Mouse (Mus musculus) left cerebral cortex, postnatal 36 days (tissue): Measurements from ENCODE around the gene Thsd4. TPM values are rescaled to one million over a fixed set of nuclear protein-coding genes. Genes with fewer than 3 reads are reported as not detected.
A peak's percentile ranks its signal among the peaks of the same experiment; 100 is the strongest.
"Not testable (repeated sequence)": the region's sequence is repeated elsewhere in the genome, so short reads cannot be mapped to it uniquely, and the experiment has no call there.

Experiments used
- DNase-seq, 2 experiments: peaks; one replicate each; pipeline ENCODE4 v3.0.0; 2021 to 2022; ENCODE audit warnings: low spot score in 2 of 2, mixed read lengths in 1 of 2
- intact Hi-C: fragments of 180-260 bp; cut with DNase I; formaldehyde crosslinking; loops from one replicate; pipeline ENCODE4 v1.15.1; 2025
- total RNA-seq, 2 experiments: library from RNA; stranded (reverse); gene quantifications; 2 replicates each; pipeline ENCODE4 v1.2.3; 2021

Thsd4 gene
- total RNA-seq, 2 experiments from 2014 or later: 4.7 to 4.8 TPM

DNA sequence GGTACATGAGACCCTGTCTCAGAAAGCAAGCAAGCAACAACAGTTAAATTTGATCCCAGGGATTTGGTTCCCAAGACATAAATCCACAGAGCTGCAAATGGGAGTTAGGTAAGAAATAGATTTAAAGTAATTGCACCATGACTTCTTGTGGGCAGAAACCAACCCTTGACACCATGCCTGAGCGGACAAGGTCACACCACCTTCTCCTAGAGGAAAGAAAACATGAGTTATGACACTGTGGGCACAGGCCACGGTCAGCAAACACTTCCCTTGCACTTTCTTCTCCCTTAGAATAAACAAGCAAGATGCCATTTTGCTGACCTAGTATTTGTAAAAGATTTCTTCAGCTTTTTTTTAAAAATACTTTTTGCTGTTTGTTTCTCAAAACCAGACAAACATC lies 334.4 kb downstream of the Thsd4 start:
- intact Hi-C loops: no loop called here
- DNase-seq: no peak

DNA sequence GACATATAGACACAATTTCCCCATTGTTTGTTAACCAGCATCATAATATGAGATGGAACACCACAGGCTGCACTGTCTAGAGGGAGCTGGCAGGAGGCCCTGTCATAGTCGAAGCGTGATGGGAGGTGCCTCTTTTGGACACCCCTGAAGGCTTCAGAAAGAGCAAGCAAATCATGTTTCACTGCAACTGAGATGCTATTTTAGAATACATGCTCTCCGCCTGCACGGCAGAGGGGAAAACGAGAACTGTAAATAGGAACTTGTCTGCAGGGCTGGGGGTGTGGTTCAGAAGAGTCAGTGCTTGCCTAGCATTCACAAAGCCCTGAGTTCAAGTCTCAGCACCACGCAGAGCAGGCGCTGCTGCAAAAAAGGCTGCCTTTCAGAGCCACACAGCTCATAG lies 334.9 kb downstream of the Thsd4 start:
- DNase-seq: peak in 1 of 2 experiments; percentile 6
- intact Hi-C loops: no loop called here

DNA sequence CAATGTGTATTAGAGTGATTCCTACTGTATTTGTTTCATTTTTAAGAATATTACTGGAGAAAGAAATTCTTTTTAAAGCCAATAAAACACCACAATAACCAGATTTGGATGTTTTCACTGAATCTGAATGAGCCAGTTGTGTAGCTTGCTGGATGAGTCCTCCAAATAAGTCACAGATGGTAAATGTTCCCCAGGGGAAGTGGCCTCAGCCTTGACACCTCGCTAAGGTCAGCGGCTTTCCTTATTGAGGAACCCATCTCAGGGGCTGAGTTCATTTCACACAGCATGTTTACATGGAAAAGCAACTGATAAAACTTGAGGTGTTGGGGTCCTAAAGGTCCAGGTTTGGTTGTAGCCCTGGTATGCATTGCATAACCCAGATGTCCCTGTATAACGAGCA lies 337.8 kb downstream of the Thsd4 start:
- intact Hi-C loops: no loop called here

DNA sequence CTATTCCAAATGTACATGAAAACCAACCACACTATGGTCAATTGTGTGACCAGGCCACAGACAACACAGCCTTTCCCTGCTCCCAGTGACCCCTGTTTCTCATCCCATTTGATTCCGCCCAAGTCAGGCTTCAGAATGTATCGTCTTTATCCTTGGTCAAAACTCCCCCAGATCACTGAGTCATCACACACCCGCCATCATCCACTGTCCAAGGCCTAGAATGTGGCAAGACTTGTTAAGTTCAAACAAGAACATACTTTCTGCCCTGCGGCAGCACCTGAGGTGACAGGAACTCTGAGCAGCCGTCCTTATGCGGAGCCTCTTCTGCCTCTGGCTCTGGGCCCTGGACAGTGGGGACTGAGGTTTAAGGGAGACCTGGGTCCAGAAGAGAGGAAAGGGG lies 339.5 kb downstream of the Thsd4 start:
- intact Hi-C loops: no loop called here
- DNase-seq: no peak

More for the DNA sequence above, 337.8 kb downstream of the Thsd4 start:
- DNase-seq: no peak

DNA sequence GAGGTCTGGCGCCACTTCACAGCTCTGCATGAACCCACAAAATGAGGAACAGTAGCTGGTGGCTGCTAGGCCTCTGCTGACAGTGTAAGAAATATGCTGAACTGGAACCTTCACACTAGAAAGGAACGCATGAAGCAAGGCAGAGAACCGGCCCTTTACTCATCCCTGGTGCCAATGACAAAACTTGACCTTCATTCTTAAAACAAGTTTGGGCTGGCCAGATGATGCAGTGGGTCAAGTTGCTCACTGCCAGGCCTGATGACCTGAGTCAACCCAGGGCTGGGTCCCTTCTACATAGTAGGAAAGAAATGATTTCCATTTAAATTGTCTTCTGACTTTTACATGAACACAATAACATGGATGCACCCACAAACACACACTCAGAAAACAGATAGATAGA lies 340.9 kb downstream of the Thsd4 start:
- no peak for DNase-seq
- intact Hi-C loops: no loop called here

DNA sequence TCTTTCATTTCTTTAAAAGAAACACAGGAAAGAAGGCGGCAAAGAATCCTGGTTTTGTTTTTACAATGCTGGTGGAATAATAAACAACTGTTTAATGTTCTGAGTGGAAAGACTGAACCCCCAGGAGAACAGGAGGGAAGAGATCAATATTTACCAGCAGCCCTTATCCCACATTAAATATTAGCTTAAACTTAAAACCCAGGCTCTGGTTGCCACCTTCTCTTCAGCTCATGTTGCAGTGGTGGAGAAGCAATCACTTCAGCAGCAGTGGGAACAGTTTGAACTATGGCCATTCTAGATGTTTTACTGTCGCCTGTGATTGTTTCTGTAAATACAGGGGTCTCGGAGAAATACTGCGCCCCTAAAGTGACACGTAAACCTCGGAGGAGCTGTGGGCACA lies 341.7 kb downstream of the Thsd4 start:
- DNase-seq: no peak
- intact Hi-C loops: no loop called here

DNA sequence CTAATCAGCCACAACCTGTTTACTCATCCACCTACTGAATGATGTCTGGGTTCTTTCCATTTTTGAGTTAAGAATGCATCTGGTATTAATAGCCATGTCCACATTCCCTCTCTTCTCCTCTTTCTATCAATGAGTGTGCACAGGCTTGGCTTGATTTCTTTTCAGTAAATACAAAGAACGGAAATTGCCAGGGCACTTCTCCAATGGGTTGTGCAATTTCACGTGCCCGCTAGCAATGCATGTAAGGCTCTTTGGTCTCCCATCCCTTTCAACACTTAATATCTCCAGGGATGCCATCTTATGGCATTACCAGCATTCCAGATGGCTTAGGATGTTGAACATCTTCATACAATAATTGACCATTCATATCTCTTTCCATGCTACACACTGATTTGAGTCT lies 345.5 kb downstream of the Thsd4 start:
- intact Hi-C loops: no loop called here

DNA sequence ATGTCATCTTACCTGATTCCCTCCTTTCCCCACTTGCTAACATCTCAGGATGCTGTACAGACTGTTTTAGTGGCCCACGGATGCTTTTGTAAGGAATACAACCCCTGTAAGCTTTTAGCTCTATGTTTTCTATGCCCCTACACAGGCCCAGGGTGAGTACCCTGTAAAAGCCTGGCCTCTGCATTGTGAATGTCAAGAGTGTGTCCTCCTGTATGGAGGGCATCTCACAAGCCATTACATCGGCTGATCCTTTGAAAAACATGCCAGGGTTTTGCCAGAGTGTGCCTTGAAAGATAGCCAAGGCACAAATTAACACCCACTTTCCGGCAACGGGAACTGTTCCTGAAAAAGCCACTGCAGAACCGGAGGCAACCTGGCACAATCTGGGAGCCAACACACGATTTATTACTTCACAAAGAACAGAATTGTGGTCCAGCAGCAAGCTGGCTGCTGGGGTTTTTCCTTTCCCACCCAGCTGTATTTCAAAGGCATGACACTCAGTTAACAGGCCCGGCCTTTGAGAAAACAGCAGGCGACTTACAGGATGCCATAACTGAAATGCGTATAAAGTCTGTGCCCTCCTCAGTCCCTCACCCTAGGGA lies 349.3 kb downstream of the Thsd4 start:
- intact Hi-C loops: not testable (repeated sequence)
- DNase-seq: peak in 1 of 2 experiments; percentile 5

More for the DNA sequence above, 345.5 kb downstream of the Thsd4 start:
- no peak for DNase-seq

DNA sequence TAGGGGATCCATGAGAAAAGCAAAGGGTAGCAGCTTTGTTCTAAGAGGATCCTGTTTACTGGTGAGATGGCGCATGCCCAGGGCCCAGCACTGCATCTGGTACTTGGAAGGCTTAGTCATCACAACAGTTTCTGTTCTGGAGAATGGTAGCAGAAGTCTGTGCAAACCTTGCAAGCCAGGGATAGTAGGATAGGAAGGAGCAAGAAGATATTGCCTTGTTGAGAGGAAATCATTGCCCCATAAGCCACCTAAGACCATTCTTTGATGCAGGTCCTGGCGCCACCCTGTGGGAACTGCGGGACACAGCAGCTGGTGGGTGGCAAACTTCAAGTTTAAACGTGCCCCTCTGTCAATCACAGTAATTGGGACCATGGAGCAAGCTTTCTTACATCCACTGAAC lies 354.9 kb downstream of the Thsd4 start:
- intact Hi-C loops: no loop called here
- peak in 1 of 2 experiments; percentile 38 for DNase-seq

DNA sequence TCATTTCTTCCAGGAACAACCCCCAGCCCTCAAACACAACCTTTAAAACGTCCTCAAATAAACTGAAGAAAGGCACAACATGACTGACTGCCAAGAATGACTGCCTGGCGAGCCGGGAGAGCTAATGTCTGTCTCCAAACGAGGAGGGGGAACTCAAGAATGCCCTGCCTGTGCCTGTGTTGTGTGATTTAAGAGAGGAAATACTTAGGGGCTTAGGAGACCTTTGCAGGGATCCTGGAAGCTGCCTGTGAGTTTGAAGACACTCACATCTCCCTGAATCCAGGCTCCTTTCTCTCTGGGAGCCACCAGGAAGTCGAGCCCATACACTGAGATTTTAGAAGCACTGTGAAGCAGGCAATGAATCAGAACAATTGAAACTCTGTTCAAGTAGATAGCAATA lies 361.0 kb downstream of the Thsd4 start:
- no peak for DNase-seq
- intact Hi-C loops: no loop called here

DNA sequence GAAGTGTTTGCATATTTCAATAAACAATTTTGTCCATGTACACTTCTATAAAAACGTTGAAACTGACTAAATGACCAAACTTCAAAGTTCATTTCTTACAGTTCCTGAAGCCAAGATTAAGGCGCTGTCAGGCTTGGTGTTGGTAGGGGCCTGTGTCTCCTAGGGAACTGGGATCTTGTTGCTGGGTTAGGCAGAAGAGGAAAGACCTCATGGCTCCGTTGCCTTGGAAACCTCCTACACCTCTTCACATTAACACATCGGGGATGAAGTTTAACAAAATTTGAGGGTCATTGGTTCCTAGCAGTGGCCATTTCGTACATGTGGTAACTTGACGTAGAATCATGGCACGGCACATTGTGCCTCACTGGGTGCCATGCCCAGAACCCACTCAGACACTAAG lies 361.7 kb downstream of the Thsd4 start:
- DNase-seq: no peak
- intact Hi-C loops: no loop called here

DNA sequence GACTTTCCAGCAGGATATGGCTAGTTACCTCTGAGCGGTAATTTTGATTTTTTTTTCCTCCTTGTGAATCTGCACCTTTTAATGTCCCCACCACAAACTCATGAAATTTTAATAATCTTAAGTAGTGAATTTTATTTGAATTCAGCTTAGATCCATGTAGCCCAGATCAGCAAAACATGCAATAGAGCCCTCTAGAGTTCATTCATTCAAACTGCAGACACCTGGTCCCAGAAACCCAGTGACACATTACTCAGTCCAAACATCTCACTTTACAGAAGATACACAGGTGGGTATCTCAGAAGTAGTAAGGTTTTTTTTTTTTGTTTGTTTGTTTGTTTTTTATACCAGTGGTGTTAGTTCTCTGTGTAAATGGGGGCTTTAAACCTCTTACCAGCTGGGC lies 368.9 kb downstream of the Thsd4 start:
- intact Hi-C loops: no loop called here
- no peak for DNase-seq

DNA sequence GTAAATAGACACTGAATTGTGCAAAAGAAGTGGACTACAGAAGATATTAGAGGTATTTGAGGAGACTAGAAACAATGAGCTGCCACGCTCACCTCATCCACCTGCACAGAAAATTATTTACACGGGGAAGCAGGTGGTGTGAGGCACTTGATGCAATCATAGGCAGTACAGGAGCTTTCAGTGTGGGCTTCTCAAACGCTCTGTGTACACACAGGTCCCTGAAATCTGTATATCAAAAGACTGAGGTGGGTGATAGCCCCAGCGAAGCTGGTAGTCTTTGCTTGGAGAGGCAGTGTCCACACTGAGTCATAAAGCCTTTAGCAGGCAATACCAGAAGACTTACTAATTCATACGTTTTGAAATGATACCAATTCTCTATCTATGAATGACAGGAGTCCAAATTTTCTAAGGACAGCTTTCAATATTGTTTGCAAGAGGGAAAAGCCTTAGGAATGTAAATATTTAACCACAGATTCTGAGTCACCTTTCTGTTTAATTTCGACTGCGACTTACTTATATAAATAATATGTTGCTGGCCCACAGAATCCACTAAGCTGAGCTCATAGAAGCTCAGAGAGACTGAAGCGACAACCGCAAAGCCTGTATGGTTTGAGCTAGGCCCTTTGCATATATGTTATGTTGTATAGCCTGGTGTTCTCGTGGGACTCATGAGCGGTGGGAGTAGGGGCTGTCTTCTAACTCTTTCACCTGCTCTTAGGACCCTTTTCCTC lies 369.8 kb downstream of the Thsd4 start:
- DNase-seq: no peak
- intact Hi-C loops: no loop called here

DNA sequence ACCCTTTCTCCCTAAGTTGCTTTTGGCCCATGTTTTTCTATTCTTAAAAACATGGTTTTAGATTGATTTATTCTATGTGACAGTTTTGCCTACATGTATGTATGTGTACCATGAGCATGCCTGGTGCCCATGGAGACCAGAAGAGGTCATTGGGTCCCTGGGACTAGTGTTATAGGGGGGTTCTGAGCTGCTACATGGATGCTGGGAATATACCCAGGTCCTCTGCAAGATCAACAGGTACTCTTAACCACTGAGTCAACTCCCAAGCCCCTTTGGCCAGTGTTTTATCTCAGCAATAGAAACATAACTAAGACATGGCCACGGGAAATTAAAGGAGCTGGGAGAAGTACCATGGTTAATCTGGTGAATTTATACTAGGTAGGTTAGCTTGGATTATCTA lies 371.3 kb downstream of the Thsd4 start:
- intact Hi-C loops: no loop called here
- no peak for DNase-seq

DNA sequence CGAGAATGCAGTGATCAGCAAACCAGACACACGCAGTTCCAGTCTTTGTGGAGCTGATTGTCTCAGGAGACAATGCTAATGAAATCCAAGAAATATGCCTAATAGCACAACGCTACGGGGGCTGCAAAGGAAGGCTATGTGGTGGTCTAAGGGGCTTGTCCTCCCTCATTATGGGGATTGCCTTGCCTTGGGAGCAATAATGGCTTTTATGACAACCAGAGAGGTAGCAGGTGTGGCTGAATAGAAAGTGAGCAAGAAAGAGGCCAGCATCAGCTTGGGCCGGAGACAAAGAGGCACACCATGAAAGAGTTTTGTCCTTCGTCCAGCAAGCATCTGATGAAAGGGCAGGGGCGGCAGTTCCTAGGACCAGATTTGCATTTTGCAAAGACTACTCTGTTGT lies 372.9 kb downstream of the Thsd4 start:
- DNase-seq: no peak
- intact Hi-C loops: no loop called here

DNA sequence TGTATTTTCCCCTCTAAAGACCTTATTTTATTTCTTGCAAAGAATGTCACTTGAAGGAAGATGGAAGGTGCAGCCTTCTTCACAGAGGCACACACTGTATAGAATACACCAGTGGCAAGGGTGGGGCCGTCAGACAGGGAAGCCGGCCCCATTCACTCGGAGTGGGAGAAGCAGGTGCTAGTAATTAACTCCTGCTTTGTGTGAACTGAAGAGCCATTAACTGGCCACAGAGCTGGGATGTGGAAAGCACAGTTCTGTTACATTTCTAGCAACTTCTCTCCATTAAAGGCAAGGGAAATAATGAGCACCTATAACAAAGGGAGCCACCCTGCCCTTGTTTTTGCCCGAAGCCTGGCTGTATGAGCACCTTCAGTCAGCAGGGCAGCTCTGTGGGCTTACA lies 374.4 kb downstream of the Thsd4 start:
- no peak for DNase-seq
- intact Hi-C loops: no loop called here

DNA sequence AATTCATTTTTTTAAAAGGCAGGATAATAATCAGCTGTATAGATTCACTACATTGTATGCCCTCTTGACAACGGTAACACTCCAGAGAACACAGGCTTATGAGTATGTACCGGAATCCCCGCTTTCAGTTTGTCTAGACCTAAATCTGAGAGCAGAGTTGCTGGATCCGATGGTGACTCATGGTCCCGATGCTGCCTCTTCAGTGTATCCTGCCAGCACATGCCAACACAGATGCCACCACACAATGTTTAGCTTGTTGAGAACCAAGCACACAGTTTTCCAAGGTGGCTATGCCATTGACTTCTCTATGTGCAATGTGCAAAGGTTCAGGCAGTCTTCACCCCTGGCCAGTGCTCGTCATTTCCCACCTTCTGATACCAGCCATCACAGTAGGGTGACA lies 378.0 kb downstream of the Thsd4 start:
- intact Hi-C loops: no loop called here
- peak; percentile 26 to 32 for DNase-seq

DNA sequence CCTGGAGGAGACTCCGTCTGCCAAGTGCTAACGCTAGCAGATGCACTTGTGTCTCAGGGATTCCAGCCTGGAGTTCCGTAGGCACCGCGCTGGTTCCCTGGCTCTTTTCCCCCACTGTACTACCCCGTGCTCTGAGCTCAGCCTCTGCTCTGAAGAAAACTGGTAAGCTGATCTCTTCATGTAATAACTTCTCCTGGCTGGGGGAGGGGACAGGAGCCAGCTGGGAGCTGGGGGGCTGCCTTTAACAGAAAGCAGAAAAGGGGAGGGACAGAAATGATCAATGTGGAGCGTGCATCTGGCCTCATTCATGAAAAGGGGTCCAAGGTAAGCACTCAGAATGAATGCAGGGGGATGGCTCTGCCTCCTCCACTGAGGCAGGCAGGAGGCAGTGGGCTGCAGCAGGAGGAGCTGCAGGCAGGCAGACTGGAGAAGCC lies 380.7 kb downstream of the Thsd4 start:
- intact Hi-C loops: no loop called here

DNA sequence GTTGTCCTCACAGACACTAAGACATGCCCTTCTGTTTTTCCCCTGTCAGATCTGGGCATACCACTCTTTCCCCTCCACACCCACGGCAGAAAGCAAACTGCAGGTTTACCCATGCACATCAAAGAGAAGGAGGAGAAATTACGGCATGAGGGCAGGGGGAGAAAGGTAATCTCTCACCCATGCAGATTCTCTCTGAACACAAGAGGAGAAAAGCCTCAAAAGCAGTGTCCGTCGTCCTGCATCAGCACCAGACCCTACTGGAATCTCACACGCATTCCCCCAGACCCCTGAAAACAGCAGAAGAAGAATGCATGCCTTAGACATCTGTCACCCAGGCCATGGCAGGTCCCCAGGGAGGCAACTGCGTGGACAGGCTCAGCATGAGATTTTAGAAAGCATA lies 381.4 kb downstream of the Thsd4 start:
- intact Hi-C loops: no loop called here

More for the DNA sequence above, 380.7 kb downstream of the Thsd4 start:
- peak in 1 of 2 experiments; percentile 7 for DNase-seq

DNA sequence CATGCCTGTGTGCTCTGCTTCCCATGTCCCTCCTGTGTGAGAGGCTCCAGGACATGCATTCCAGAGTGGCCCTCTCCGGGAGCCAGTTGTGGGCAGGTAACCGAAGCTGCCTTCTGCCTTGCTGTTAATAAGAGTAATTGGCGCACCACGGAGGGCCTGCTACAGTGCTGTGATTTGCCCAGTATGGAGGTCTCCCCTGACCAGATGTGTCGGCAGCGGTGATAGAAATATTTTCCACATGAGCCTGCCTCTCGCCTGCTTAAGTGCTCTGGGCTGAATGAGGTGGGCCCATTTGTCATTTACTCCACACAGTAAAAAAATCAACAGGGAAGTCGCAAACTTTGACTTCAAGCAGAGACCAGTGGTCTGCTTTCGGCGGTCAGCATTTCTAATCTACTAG lies 382.4 kb downstream of the Thsd4 start:
- no peak for DNase-seq
- intact Hi-C loops: no loop called here

More for the DNA sequence above, 381.4 kb downstream of the Thsd4 start:
- no peak for DNase-seq

DNA sequence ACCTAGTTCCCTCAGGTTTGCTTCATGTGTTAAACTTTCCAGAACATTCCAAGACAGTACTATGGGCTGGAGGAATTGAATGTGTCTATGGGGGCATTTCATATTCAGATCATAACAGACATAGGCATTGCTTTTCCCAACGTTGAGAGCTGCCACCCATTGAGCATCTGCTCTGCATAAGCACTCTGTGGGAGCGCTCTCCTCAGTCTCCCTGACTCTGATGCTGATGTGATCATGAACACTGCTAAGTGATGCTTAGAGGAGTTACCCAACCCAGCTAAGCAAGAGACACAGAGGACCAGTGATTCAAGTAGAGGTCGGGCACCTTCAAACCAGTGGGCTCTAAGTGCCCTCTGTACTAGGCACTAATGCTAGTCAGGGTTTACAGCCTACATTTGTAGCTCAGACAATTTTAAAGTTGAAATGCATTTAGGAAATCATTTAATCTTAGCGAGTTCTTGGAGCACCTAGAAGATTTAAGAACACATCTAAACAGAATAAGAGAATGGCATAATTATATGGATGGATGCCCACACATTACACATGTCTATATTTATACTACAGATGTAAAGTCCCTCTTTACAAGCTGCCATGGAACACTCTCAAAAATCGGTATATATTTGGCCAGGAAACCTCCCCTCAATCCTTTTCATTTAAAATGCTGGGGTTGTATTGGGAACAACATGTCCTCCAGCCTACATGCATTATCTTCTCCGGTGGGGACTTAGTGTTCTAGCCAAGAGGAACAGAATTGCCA lies 392.4 kb downstream of the Thsd4 start:
- no peak for DNase-seq

More for the DNA sequence above, 392.4 kb downstream of the Thsd4 start:
- intact Hi-C loops: no loop called here
